Mouse (Mus musculus) heart, embryonic 11.5 days (tissue): ENCODE measurements around the gene Prr14l. TPM values are rescaled to one million over a fixed set of nuclear protein-coding genes. Genes with fewer than 3 reads are reported as not detected.

Experiments
- polyA plus RNA-seq: library from polyadenylated mRNA; unstranded; fragments of >200 nt; fragmentation: Nextera tagmentation; extraction: Ambion mirVana; gene quantifications from 2 replicates; pipeline ENCODE4 v1.2.1, GENCODE M21; 2014

Prr14l gene
- polyA plus RNA-seq, 1 experiment from 2014 or later = 11.5 TPM

Other genes starting within 250 kb of the Prr14l start
- 26.2 and 27.4 TPM in 2 replicates for gene Yes1, start 243.1 kb downstream of the Prr14l start, polyA plus RNA-seq
- 45.5 and 53.1 TPM in 2 replicates for gene Pisd, start 68.6 kb downstream of the Prr14l start, polyA plus RNA-seq
- not detected in 2 replicates for gene Gm20671, start 27.1 kb downstream of the Prr14l start, polyA plus RNA-seq
- gene Depdc5, start 9.4 kb upstream of the Prr14l start, polyA plus RNA-seq = 18.2 and 20.8 TPM in 2 replicates
- 449 and 491 TPM in 2 replicates for gene Ywhah, start 164.6 kb upstream of the Prr14l start, polyA plus RNA-seq
- gene Slc5a1, start 250.0 kb upstream of the Prr14l start, polyA plus RNA-seq = not detected in 2 replicates